Mouse (Mus musculus): ENCODE results near the gene Dctn3.

DNA sequence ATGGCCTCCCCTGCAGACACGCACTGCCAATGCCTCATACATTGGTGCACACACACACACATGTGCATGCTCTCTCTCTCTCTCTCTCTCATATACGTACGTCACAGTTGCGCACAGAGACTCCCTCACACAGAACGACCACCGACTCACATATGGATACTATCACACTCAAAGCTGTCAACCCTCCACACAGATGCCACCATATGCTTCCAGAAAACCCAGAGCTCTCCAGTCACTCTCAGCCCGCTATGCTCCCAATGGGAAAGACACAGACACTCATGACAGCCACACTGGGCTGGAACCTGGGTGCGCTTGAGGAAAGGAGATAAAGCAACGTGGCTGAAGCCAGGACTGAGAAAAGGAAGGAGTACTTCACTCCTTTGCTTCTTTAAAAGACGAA is 41.0 kb downstream of the Dctn3 start:
- TF ChIP-seq CTCF (conservative IDR thresholded peaks at IDR 0.05; ENCODE audit: insufficient read depth, insufficient read length, low read depth, low read length) (no peak), POLR2A (IDR thresholded peaks at IDR 0.05; ENCODE audit: low read depth, low read length) (no peak)
